Mouse (Mus musculus) T-helper 17 cell (primary cell): ENCODE measurements around the gene Six5.

Source experiments
- in situ Hi-C, 2 experiments: fragments of 300-600 bp; cut with MboI, MseI; formaldehyde crosslinking; loops; 1 replicate in 1 of 2; 2 replicates in 1 of 2; pipeline ENCODE4 v1.15.1; 2025; ENCODE audit warnings: high pct_unique_total_duplicates in 2 of 2

Six5 gene

DNA sequence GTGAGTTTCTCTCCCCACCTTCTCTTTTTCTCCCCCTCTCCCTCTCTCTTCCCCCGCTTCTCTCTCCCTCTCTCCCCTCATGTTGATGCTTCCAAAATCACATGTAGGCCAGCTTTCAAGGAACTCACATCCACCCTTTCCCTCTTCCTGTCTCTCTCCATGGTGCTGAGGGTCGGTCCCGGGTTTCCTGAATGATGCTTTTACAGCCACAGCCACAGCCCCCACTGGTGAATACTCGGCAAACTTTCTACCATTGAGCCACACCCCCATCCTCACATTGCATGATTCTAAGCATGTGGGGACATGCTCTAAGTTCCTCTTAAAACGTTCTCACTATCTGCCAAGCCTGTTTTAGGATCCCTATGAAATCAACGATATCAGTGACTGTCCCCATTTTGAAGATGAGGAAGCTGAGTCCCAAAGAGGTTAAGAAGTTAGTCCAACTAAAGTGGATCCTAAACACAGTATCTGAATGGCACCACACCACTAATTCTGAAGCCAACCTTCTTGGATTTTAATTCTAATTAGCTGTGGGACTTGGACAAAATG lies 53.2 kb downstream of the Six5 start:
- in situ Hi-C loops: no loop called here
